Mouse (Mus musculus) embryonic facial prominence, embryonic 14.5 days (tissue): ENCODE data around the gene Angptl7. TPM values are rescaled to one million over a fixed set of nuclear protein-coding genes. Genes with fewer than 3 reads are reported as not detected.
A peak's percentile ranks its signal among the peaks of the same experiment; 100 is the strongest.

Source experiments
- ATAC-seq: fragments of 200-750 bp; cut with Nextera tagmentation; 2 replicates; pipeline ENCODE4 v1.8.0; 2017; ENCODE audit warnings: low read depth, moderate number of reproducible peaks, moderate TSS enrichment
- DNase-seq: peaks from one replicate; pipeline ENCODE4 v3.0.0-alpha.2; 2015; ENCODE audit warnings: low spot score
- H3K27ac ChIP-seq: fragments of 300-500 bp; sonication (generic); replicated peaks from 2 replicates; pipeline ENCODE4 v1.5.1; 2014; ENCODE audit warnings: low read depth, mild to moderate bottlenecking, low read length, moderate library complexity
- H3K27me3 ChIP-seq: fragments of 300-500 bp; sonication (generic); replicated peaks from 2 replicates; pipeline ENCODE4 v1.6.1; 2014; ENCODE audit warnings: low read length; ENCODE audit not compliant: control insufficient read depth, insufficient read depth
- H3K36me3 ChIP-seq: fragments of 300-500 bp; sonication (generic); 2 replicates; pipeline ENCODE4 v1.6.1; 2014; ENCODE audit warnings: low read length, mixed read lengths; ENCODE audit not compliant: control insufficient read depth, insufficient read depth
- H3K4me1 ChIP-seq: fragments of 300-500 bp; sonication (generic); 2 replicates; pipeline ENCODE4 v1.6.1; 2014; ENCODE audit warnings: antibody characterized with exemption, low read length; ENCODE audit not compliant: control insufficient read depth, insufficient read depth
- H3K4me2 ChIP-seq: fragments of 300-500 bp; sonication (generic); 2 replicates; pipeline ENCODE4 v1.6.1; 2014; ENCODE audit warnings: low read depth, mild to moderate bottlenecking, low read length, moderate library complexity, mixed read lengths
- H3K4me3 ChIP-seq: fragments of 300-500 bp; sonication (generic); 2 replicates; pipeline ENCODE4 v1.5.1; 2014; ENCODE audit warnings: low read depth, mild to moderate bottlenecking, low read length
- H3K9ac ChIP-seq: fragments of 300-500 bp; sonication (generic); 2 replicates; pipeline ENCODE4 v1.6.1; 2014; ENCODE audit warnings: low read depth, mild to moderate bottlenecking, low read length, moderate library complexity, mixed read lengths
- H3K9me3 ChIP-seq: fragments of 300-500 bp; sonication (generic); 2 replicates; pipeline ENCODE4 v1.6.1; 2016; ENCODE audit warnings: low read length; ENCODE audit not compliant: control insufficient read depth
- WGBS: fragments of 180-500 bp; shearing (Covaris S2); extraction: QIAGEN DNeasy Blood & Tissue Kit; methylation state at CpG from one replicate; pipeline ENCODE4 v1.1.7; 2014; 5-methylcytosine and 5-hydroxymethylcytosine counted together
- polyA plus RNA-seq: library from polyadenylated mRNA; unstranded; fragments of >200 nt; fragmentation: Nextera tagmentation; extraction: Ambion mirVana; gene quantifications from 2 replicates; pipeline ENCODE4 v1.2.1, GENCODE M21; 2014

Angptl7 gene
- polyA plus RNA-seq, result 3.8 and 4.8 TPM in 2 replicates

DNA sequence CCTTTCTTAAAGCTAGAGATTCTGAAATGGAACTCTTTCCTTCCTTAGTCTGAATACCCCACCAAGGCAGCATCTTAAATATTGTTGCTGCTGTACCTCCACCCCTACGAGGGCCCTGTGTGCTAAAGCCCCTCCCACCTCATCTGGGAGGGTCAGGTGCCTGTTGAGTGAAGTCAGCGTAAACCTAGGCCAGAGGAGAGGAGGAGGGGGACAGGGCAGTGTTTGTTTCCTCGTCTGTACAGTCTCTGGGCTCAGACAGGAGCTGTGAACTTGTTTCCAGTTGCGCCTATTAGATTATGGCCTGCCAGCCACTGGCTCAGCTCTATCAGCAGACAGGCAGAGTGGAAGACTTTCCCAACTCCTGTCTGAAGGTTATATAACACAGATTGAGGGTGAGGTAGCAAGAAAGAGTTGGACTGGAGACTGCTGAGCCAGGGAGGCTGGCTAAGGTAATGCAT is at the start of gene Angptl7:
Angptl7 (minus strand) TSS at position 51 of the 458 bp plus-strand sequence.
- Histone ChIP-seq H3K9ac (no peak within 1 kb of the TSS), H3K27me3 (no peaks in the 10 kb centered on the region), H3K27ac (0 out of 2 replicates have a peak within 1 kb of the TSS, but pooled peaks have one; percentile 10), H3K4me1 (no peaks in the 10 kb centered on the region), H3K9me3 (no peaks in the 10 kb centered on the region), H3K4me2 (no peak within 1 kb of the TSS), H3K4me3 (no peak within 1 kb of the TSS), H3K36me3 (peaks cover 68% of the 10 kb centered on the region)
- DNase-seq (no peak), ATAC-seq (no peak; the same call in 1 of the 2 replicates)
- 49% methylated on average over 4 of the region's 4 CpGs for WGBS

DNA sequence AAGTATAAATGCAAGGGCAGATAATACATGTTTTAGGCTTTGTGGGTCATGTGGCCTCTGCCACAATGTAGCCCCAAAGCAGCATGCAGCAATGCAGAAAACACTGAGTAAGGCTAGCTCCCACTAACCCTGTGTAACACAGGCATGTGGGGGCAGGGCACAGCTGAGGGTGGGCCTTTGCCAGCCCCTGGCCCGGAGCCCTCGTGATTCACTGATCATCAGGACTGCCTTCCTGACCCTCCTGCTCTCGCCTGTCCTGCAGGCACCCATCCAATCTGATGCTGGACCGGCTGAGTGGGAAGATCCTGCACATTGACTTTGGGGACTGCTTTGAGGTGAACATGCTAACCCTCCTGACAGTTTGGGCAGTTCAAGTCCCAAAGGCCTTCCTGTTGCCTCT is 48.8 kb upstream of the Angptl7 start:
- ATAC-seq (no peak), DNase-seq (no peak)
- H3K36me3 ChIP-seq, result peaks cover 92% of the 10 kb centered on the region
- 97% methylated on average over 4 of the region's 4 CpGs for WGBS
- H3K4me3 ChIP-seq, result no peak overlapping the region
- no peak overlapping the region for H3K9ac ChIP-seq
- H3K4me2 ChIP-seq, result no peak overlapping the region
- H3K9me3 ChIP-seq, result no peaks in the 10 kb centered on the region
- H3K27ac ChIP-seq, result no peak overlapping the region
- H3K4me1 ChIP-seq, result no peaks in the 10 kb centered on the region
- H3K27me3 ChIP-seq, result no peaks in the 10 kb centered on the region

DNA sequence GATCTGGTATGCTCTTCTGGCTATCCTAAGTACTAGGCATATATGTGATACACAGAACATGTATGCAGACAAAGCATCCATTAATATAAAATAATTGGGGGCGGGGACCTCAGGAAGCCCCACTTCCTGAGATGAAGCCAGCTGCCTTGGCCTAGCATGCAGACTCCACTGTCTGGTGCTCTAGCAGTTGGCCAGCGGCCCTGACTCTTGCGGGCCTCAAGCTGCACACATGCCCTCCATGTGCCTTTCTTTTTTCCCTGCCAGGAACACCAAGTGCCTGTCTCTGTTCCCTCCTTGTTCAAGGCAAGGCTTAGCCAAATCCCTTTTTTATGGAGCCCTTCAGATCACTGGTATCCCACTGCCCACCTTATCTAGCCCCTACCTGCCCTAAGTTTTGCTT is 35.6 kb upstream of the Angptl7 start:
- Histone ChIP-seq H3K9ac (no peak overlapping the region), H3K27me3 (no peaks in the 10 kb centered on the region), H3K9me3 (no peaks in the 10 kb centered on the region), H3K27ac (no peak overlapping the region), H3K4me2 (no peak overlapping the region), H3K4me1 (no peaks in the 10 kb centered on the region), H3K36me3 (peaks cover 98% of the 10 kb centered on the region), H3K4me3 (no peak overlapping the region)
- 66% methylated on average over 3 of the region's 3 CpGs for WGBS
- ATAC-seq, result no peak
- peak; percentile 11 for DNase-seq

DNA sequence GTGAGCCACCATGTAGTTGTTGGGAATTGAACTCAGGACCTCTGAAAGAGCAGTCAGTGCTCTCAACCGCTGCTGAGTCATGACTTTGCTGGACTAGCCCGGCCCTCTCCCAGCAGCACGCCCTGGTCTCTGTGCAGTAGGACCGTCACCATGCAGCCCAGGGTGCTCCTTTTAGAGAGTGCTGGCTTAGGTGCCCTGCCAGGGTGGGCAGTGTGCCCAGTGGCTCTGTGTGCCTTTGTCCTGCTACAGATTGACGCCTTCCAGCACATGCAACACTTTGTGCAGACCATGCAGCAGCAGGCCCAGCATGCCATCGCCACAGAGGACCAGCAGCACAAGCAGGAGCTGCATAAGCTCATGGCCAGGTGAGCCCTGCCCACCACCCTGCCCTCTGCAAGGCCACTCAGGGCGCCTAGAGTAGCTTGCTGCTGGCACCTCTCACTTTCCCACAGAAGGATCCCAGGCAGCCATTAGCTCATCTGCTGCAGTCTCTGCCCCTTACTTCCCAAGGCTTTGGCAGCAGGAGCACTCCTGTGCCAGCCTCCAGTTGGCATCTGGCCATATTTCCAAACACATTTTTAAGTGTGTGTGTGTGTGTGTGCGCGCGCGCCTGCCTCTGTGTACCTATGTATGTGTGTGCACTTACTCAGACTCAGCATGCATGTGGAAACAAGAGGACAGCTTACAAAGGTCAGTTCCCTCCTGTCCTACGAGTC is 33.5 kb upstream of the Angptl7 start:
- peaks cover 94% of the 10 kb centered on the region for H3K36me3 ChIP-seq
- no peaks in the 10 kb centered on the region for H3K4me1 ChIP-seq
- no peaks in the 10 kb centered on the region for H3K27me3 ChIP-seq
- DNase-seq, result no peak
- 89% methylated on average over 12 of the region's 12 CpGs for WGBS
- H3K4me2 ChIP-seq, result no peak overlapping the region
- no peak overlapping the region for H3K27ac ChIP-seq
- no peak overlapping the region for H3K9ac ChIP-seq
- H3K9me3 ChIP-seq, result no peaks in the 10 kb centered on the region
- H3K4me3 ChIP-seq, result no peak overlapping the region
- no peak for ATAC-seq

DNA sequence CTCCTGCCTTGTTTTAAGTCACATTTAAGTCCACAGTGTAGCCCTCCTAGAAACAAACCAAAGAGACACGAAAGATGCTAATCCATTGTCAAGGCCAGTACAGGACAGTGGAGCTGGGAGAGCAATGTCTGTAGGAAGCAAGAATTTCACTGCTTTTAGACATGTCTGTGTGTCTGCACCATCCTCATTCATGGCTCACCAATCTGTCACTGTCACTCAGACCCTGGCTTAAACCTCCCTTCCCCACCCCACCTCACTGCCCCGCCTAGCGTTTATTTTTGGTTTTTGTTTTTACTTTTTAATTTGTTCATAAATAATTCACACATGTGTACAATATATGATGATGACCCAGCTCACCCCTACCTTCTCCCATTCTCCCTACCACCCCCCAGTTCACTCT is 32.3 kb upstream of the Angptl7 start:
- DNase-seq, result no peak
- Histone ChIP-seq H3K27ac (no peak overlapping the region), H3K9me3 (no peaks in the 10 kb centered on the region), H3K4me2 (no peak overlapping the region), H3K9ac (no peak overlapping the region), H3K4me1 (no peaks in the 10 kb centered on the region), H3K36me3 (peaks cover 92% of the 10 kb centered on the region), H3K27me3 (no peaks in the 10 kb centered on the region), H3K4me3 (no peak overlapping the region)
- 96% methylated on average over 3 of the region's 3 CpGs for WGBS
- ATAC-seq, result peak; percentile 56; the same call in 1 of the 2 replicates

DNA sequence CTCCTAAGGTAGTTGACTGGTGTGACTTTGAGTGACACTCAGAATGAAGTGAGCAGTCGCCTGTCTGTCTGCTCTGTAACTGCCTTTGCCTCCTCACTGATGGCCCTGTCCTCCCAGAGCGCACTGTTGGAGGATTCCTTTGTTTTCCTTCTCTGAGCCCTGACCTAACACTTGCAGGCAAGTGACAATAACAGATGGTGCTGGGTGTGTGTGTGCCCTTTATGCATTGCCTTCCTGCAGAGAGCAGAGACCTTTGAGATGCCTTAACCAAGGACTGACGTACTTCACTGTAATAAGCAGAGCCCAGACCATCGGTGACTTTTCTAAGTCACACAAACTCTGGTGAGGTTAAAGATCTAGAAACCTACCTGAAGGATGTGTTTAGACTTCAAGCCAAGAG is 31.1 kb upstream of the Angptl7 start:
- no peak for DNase-seq
- Histone ChIP-seq H3K36me3 (peaks cover 91% of the 10 kb centered on the region), H3K27me3 (no peaks in the 10 kb centered on the region), H3K9me3 (no peaks in the 10 kb centered on the region), H3K27ac (no peak overlapping the region), H3K4me1 (no peaks in the 10 kb centered on the region), H3K4me2 (no peak overlapping the region), H3K4me3 (no peak overlapping the region), H3K9ac (no peak overlapping the region)
- no peak for ATAC-seq
- 83% methylated on average over 4 of the region's 4 CpGs for WGBS

DNA sequence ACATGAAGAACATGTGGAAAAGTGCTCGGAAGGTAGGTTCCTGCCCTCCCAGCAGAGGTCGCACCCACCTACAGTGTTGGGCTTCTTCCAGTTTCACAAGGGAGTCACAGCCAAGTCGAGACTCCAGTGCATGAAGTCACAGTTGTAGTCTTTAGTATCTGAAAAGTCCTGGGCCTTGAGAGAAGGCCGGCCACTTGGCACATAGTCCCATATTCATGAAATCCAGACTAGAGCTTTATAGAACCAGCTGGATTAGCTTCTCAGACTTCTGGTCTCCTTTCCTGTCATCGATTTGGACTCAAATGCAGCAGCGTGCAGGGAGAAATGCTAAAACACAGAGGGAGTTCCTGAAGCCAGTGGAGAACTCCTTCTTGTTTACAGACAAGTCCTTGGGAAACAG is 30.5 kb upstream of the Angptl7 start:
- H3K36me3 ChIP-seq, result peaks cover 91% of the 10 kb centered on the region
- no peak overlapping the region for H3K4me3 ChIP-seq
- H3K9ac ChIP-seq, result no peak overlapping the region
- no peaks in the 10 kb centered on the region for H3K9me3 ChIP-seq
- no peak for DNase-seq
- ATAC-seq, result no peak
- no peak overlapping the region for H3K4me2 ChIP-seq
- H3K4me1 ChIP-seq, result no peaks in the 10 kb centered on the region
- H3K27me3 ChIP-seq, result no peaks in the 10 kb centered on the region
- WGBS, result 88% methylated on average over 6 of the region's 6 CpGs
- H3K27ac ChIP-seq, result no peak overlapping the region

DNA sequence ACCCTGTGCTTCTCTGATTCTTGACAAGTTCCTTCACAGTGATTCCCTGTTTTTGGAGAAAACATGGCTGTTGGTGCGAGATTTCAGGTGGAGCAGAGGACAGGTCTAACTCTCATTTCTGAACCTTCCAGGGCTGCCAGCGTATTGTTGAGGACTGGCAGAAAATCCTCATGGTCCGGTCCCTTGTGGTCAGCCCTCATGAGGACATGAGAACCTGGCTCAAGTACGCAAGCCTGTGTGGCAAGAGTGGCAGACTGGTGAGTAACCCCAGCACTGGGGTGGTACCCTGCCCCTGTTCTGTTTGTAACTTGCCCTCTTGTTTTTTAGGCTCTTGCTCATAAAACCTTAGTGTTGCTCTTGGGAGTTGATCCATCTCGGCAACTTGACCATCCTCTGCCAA is 30.1 kb upstream of the Angptl7 start:
- ATAC-seq, result no peak
- Histone ChIP-seq H3K4me1 (no peaks in the 10 kb centered on the region), H3K36me3 (peaks cover 91% of the 10 kb centered on the region), H3K27me3 (no peaks in the 10 kb centered on the region), H3K9me3 (no peaks in the 10 kb centered on the region), H3K9ac (no peak overlapping the region), H3K4me3 (no peak overlapping the region), H3K4me2 (no peak overlapping the region), H3K27ac (no peak overlapping the region)
- DNase-seq, result no peak
- 92% methylated on average over 5 of the region's 5 CpGs for WGBS
